Mouse (Mus musculus) lung, embryonic 16.5 days (tissue): ENCODE results near the gene Traf2. TPM values are rescaled to one million over a fixed set of nuclear protein-coding genes. Genes with fewer than 3 reads are reported as not detected.
A peak's percentile ranks its signal among the peaks of the same experiment; 100 is the strongest.

ENCODE experiments used
- ATAC-seq: fragments of 200-750 bp; cut with Nextera tagmentation; 2 replicates; pipeline ENCODE4 v1.8.0; 2017; ENCODE audit warnings: low read depth, mild to moderate bottlenecking, moderate library complexity
- H3K27ac ChIP-seq: fragments of 300-500 bp; sonication (generic); 2 replicates; pipeline ENCODE4 v1.5.1; 2014; ENCODE audit warnings: mild to moderate bottlenecking, control low read depth, low read length
- H3K27me3 ChIP-seq: fragments of 300-500 bp; sonication (generic); 2 replicates; pipeline ENCODE4 v1.6.1; 2014; ENCODE audit warnings: low read depth, low read length, mixed read lengths; ENCODE audit not compliant: control insufficient read depth, insufficient read depth
- H3K36me3 ChIP-seq: fragments of 300-500 bp; sonication (generic); 2 replicates; pipeline ENCODE4 v1.6.1; 2014; ENCODE audit warnings: low read length; ENCODE audit not compliant: control insufficient read depth, insufficient read depth
- H3K4me1 ChIP-seq: fragments of 300-500 bp; sonication (generic); replicated peaks from 2 replicates; pipeline ENCODE4 v1.6.1; 2014; ENCODE audit warnings: low read length, mixed read lengths; ENCODE audit not compliant: control insufficient read depth, insufficient read depth
- H3K4me2 ChIP-seq: fragments of 300-500 bp; sonication (generic); 2 replicates; pipeline ENCODE4 v1.6.1; 2014; ENCODE audit warnings: low read depth, low read length, control low read depth
- H3K4me3 ChIP-seq: fragments of 300-500 bp; sonication (generic); 2 replicates; pipeline ENCODE4 v1.5.1; 2014; ENCODE audit warnings: mild to moderate bottlenecking, low read length, control low read depth
- H3K9ac ChIP-seq: fragments of 300-500 bp; sonication (generic); 2 replicates; pipeline ENCODE4 v1.6.1; 2014; ENCODE audit warnings: low read length, control low read depth
- H3K9me3 ChIP-seq: fragments of 300-500 bp; sonication (generic); 2 replicates; pipeline ENCODE4 v1.6.1; 2016; ENCODE audit warnings: low read length; ENCODE audit not compliant: control insufficient read depth
- WGBS: fragments of 180-500 bp; shearing (Covaris S2); extraction: QIAGEN DNeasy Blood & Tissue Kit; methylation state at CpG from one replicate; pipeline ENCODE4 v1.1.7; 2014; 5-methylcytosine and 5-hydroxymethylcytosine counted together
- polyA plus RNA-seq: library from polyadenylated mRNA; unstranded; fragments of >200 nt; fragmentation: Nextera tagmentation; extraction: Ambion mirVana; gene quantifications from 2 replicates; pipeline ENCODE4 v1.2.1, GENCODE M21; 2015

Traf2 gene
- polyA plus RNA-seq, 1 experiment from 2014 or later = 38.2 TPM

- Histone ChIP-seq H3K36me3 (no peaks in the 10 kb centered on the region), H3K9ac (peak overlapping the region; percentile 39; the same call in 1 of the 2 replicates), H3K9me3 (no peaks in the 10 kb centered on the region), H3K4me2 (peak overlapping the region; percentile 34), H3K27me3 (peaks cover 57% of the 10 kb centered on the region), H3K27ac (no peak overlapping the region), H3K4me3 (peak overlapping the region; percentile 35), H3K4me1 (peaks cover 51% of the 10 kb centered on the region)
- no peak for ATAC-seq
- WGBS = 16% methylated on average over 92 of the region's 92 CpGs
These were observed 30.5 kb upstream of the Traf2 start for GRCm38 (mm10) chr2:25576965-25577891.

DNA sequence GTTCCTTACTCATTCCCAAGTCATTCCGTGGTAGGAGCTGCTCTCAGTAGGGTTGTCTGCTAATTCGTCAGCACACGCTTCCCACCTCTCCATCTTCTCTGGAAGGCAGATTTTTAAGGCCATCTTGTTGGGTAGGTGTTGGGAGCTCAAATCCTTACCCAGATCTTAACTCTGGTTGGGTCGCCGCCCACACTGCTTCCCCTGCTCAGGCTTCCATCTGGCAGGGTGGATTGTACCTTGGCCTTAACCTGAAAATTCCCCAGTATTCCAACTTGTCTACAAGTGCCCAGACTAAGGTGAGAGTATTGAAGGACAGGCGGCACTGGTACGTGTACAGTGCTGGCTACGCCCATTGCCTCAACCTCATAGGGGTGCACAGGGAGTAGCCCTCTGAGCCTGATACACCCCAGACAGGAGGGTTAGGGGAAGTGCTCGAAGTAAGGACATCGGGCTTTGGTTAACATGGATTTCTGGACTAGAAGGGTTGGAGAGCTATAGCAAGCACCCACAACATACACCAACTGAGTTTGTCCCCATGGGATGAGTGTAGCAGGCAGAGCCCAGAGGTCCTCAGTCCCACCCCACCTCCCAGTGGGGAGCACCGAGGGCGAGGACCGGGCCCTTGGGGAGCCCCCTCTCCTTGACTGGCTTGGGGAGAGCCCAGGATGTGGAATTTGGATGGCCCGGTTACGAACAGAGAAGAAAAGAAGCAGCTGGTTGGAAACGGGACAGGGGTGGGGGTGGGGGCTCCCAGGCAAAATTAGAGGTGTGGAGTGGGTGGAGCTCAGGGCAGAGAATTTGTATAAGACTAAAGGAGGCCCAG, 29.5 kb upstream of the Traf2 start:
- ATAC-seq = no peak
- Histone ChIP-seq H3K9me3 (no peaks in the 10 kb centered on the region), H3K36me3 (0 out of 2 replicates have a peak, but pooled peaks cover 2% of the 10 kb centered on the region), H3K4me2 (peak overlapping the region; percentile 91), H3K4me3 (no peak overlapping the region), H3K27ac (no peak overlapping the region), H3K4me1 (peaks cover 46% of the 10 kb centered on the region), H3K27me3 (peaks cover 55% of the 10 kb centered on the region), H3K9ac (peak overlapping the region; percentile 69)
- WGBS = 73% methylated on average over 16 of the region's 16 CpGs

GRCm38 (mm10) chr2:25575432-25576027, 28.8 kb upstream of the Traf2 start:
- Histone ChIP-seq H3K4me3 (peak overlapping the region; percentile 58), H3K27ac (peak overlapping the region; percentile 92), H3K27me3 (peaks cover 48% of the 10 kb centered on the region), H3K4me2 (peak overlapping the region; percentile 91), H3K36me3 (0 out of 2 replicates have a peak, but pooled peaks cover 2% of the 10 kb centered on the region), H3K4me1 (peaks cover 43% of the 10 kb centered on the region), H3K9ac (peak overlapping the region; percentile 69), H3K9me3 (no peaks in the 10 kb centered on the region)
- WGBS = 5% methylated on average over 21 of the region's 21 CpGs
- ATAC-seq = peak; percentile 11; the same call in 1 of the 2 replicates

DNA sequence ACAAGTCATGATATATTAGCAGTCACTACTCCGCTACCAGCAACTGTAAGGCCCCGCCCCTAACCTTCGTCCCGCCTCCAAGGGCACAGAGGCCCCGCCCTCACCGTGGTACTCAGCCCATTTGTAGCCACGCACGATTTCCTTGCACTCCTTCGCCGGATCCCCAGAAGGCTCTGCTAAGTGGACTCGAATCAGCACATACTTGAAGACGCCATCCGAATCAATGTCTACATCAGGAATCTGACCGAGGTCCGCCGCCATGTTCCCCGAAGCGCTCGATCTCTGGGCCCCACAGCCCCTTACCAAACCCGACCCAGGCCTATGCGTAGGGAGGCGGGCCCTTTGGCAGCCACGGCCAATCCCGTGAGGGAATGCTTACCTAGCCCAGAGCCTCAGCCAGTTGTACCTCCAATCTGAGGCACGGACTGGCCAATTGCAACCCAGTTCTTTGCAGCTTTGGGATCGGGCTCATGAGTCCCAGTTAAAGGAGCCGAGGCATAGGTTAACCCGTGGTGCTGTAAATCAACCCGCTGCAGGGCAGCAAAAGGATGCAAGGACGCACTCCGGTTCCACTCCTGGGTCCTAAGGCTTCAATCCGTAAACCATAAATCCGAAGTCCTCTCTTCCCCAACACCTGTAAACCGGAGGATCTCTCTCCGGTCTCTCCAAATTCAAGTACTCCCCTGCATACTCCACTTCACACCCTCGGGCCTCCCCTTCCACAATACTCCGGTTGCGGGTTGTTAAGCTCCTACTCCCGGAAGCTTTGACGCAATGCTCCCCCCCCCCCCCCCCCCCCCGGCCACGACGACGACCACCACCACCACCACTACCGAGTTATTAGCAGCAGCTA, 28.1 kb upstream of the Traf2 start, which contains the start of the genes Mamdc4 and Phpt1:
Gene Mamdc4 (minus strand): TSS at position 267 of the 853 bp plus-strand sequence.
Gene Phpt1 (minus strand): TSS at position 646 of the 853 bp plus-strand sequence.
- H3K4me3 ChIP-seq = peak within 1 kb of the TSS; percentile 58
- WGBS = under 1% methylated on average over 42 of the region's 45 CpGs
- peak within 1 kb of the TSS; percentile 92 for H3K27ac ChIP-seq
- peak; percentile 98 for ATAC-seq
- H3K4me1 ChIP-seq = peaks cover 43% of the 10 kb centered on the region
- peak within 1 kb of the TSS; percentile 71 for H3K9ac ChIP-seq
- peaks cover 41% of the 10 kb centered on the region for H3K27me3 ChIP-seq
- no peaks in the 10 kb centered on the region for H3K9me3 ChIP-seq
- H3K4me2 ChIP-seq = peak within 1 kb of the TSS; percentile 91
- H3K36me3 ChIP-seq = peaks cover 2% of the 10 kb centered on the region; the same call in 1 of the 2 replicates

DNA sequence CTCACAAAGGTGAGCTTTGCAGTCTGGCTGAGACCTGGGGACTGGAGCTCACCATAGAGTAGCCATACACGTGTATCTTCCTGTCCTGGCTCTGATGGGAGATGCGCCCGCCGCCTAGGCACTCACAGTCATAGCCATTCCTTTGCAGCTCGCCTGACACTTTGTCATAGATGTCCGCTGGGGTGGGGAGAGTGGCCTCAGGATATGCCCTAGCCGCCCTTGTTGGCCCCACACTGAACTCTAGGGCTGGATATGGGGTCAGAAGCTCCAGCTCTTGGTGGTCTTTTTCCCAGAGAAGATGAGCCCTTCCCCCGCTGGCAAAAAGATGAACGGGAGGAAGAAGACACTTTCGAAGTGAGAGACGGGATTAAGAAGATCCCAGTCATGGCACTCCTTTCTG, 27.4 kb upstream of the Traf2 start:
- Histone ChIP-seq H3K4me1 (peaks cover 43% of the 10 kb centered on the region), H3K9ac (peak overlapping the region; percentile 71), H3K27me3 (peaks cover 34% of the 10 kb centered on the region), H3K27ac (peak overlapping the region; percentile 92), H3K36me3 (peaks cover 2% of the 10 kb centered on the region; the same call in 1 of the 2 replicates), H3K4me3 (peak overlapping the region; percentile 58), H3K4me2 (peak overlapping the region; percentile 91), H3K9me3 (no peaks in the 10 kb centered on the region)
- WGBS = 10% methylated on average over 11 of the region's 11 CpGs
- ATAC-seq = no peak

GRCm38 (mm10) chr2:25573068-25573467, 26.3 kb upstream of the Traf2 start:
- H3K36me3 ChIP-seq = peaks cover 2% of the 10 kb centered on the region; the same call in 1 of the 2 replicates
- peaks cover 34% of the 10 kb centered on the region for H3K4me1 ChIP-seq
- H3K4me2 ChIP-seq = no peak overlapping the region
- H3K9me3 ChIP-seq = no peaks in the 10 kb centered on the region
- H3K27ac ChIP-seq = no peak overlapping the region
- H3K9ac ChIP-seq = no peak overlapping the region
- WGBS = 83% methylated on average over 2 of the region's 2 CpGs
- H3K4me3 ChIP-seq = no peak overlapping the region
- peaks cover 23% of the 10 kb centered on the region for H3K27me3 ChIP-seq
- ATAC-seq = no peak

DNA sequence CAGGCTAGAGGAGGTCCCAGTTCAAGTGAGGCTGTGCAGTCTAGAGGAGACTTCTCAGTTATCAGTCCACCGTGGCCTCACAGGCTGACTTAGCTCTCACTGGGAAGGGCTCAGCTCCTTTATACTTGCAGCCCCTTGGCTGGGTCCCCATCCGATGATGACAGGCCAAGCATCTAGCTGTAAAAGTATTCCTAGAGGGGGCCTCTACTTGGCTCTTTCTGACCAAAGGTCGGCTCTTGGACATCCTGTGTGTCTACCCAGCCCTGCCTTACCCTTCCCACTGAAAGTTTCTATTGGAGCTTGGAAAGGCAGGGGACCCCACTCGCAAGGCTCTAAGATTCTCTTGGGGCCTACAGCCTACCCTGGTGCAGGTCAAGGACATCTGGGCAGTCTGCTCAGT, 24.5 kb upstream of the Traf2 start:
- Histone ChIP-seq H3K4me1 (peaks cover 23% of the 10 kb centered on the region), H3K36me3 (peaks cover 10% of the 10 kb centered on the region; the same call in 1 of the 2 replicates), H3K4me3 (no peak overlapping the region), H3K9me3 (no peaks in the 10 kb centered on the region), H3K9ac (no peak overlapping the region), H3K4me2 (no peak overlapping the region), H3K27ac (no peak overlapping the region), H3K27me3 (peaks cover 5% of the 10 kb centered on the region)
- ATAC-seq = no peak
- WGBS = 93% methylated on average over 4 of the region's 4 CpGs

- Histone ChIP-seq H3K9me3 (no peaks in the 10 kb centered on the region), H3K4me3 (no peak overlapping the region), H3K27me3 (no peaks in the 10 kb centered on the region), H3K9ac (no peak overlapping the region), H3K27ac (no peak overlapping the region), H3K36me3 (peaks cover 18% of the 10 kb centered on the region), H3K4me2 (no peak overlapping the region), H3K4me1 (peaks cover 14% of the 10 kb centered on the region)
- 92% methylated on average over 3 of the region's 3 CpGs for WGBS
- ATAC-seq = no peak
These were observed 22.6 kb upstream of the Traf2 start for GRCm38 (mm10) chr2:25569323-25569722.
